Mouse (Mus musculus) cerebellum, postnatal 10 days (tissue): Measurements from ENCODE around the gene Mdm2.
"Not testable (repeated sequence)": the region's sequence is repeated elsewhere in the genome, so short reads cannot be mapped to it uniquely, and the experiment has no call there.

Experiments used
- DNase-seq, 2 experiments: peaks; one replicate each; pipeline ENCODE4 v3.0.0; 2021; ENCODE audit warnings: mixed read lengths in 2 of 2

The Mdm2 gene

GRCm38 (mm10) chr10:117710604-117711141 is at the start of gene Mdm2:
Gene Mdm2, minus strand, starts transcription at chr10:117710758.
- DNase-seq, result peak; percentile 99 to 100

DNA sequence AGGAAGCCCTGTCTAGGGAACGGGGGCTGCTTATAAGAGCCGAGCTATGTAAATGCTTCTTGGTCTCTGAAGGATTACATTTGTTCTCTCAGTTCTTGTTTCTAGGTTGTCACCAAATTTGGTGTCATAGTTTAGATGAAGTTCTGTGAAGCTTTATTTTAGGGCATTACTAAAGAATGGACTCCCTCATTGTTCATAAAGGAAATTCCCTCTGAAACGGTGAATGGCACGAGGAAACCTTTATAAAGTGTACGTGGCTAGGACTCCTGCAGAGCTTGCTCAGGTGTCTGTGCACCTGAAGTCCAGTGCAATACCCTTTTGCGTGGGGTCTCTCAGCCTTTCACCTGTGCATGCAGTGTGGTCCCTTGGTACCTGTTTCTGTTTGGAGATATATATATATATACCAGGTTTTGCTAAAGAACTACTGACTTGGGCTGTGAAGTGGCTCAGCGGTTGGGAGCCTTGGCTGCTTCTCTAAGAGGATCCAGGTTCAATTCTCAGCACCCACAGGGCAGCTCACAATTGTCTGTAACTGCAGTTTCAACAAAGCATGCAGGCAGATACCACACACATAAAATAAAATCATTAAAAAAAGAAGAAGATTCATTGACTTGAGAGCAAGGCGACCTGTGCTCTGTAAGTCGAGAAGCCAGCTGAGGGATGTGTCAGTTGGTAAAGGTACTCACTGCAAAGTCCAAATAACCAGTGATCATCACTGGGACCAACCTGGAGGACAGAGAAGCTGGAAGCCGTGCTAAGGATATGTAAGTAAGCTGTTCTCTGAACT is 49.5 kb upstream of the Mdm2 start:
- no peak for DNase-seq

DNA sequence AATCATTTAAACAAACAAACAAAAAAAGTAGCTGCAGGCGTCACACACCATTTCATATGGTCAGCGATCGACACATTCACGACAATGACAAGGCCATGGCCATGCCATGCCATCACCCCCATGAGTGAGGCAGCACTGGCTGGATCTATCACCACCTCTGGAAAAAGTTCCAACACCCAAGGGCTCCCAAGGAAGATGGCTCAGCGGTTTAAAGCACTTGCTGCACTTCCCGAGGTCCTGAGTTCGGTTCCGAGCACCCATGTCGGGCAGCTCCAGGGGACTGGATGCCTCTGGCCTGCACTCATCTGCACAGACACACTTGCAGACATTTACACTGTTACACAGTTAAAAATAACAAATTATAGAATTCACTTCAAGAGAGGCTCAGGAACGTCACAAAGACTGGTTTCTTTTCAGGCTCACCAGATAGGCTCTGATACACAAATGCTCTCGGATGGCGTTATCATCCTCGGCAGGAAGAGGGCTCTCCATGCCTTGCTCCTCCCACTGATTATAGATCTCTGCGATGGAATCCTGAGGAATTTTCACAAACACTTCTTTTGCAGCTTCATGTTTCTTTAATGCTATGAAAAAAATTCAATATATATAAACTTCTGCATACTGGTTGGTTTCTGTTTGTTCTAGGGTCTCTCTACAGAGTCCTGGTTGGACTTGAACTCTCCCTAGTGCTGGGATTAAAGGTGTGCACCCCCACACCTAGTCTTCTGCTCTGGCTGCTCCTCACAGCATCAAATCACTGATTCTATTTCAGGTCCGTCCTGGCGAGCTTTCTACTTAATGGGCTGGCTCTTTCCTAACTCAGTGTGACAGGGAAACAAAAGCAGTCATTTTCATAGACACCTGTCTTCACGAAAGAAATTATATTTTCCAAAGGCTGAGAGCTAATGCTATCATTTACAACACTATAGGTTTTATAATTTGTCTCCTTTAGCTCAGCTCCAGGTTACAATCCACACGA is 48.5 kb upstream of the Mdm2 start:
- no peak for DNase-seq

- not testable (repeated sequence) for DNase-seq
These were observed 47.8 kb upstream of the Mdm2 start for GRCm38 (mm10) chr10:117758344-117758743.

DNA sequence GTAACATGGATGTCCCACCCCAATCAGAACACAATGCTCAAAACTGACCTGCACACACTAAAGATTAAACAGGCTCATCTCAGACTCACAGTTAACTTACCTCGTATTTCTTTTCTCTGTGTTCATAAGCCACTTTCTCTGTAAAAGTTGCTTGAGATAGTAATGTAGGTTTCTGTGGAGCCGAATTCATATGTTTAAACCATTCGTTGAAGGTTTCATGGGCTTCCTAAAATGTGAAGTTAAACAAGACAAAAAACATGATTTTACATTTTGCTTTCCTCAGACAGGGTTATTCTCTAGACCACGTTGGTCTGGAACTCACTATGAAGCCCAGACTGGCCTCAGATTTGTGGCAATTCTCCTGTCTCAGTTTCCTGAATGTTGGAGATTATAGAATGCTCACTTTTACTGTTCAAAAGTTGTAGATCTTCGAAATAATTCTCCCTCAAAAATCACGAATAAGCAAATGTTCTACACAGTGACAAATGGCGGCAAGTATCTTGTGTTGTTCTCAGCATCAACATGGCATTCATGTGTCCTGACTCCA is 47.3 kb upstream of the Mdm2 start:
- DNase-seq, result no peak

- DNase-seq, result no peak
These were observed 46.7 kb upstream of the Mdm2 start for GRCm38 (mm10) chr10:117757259-117757658.

DNA sequence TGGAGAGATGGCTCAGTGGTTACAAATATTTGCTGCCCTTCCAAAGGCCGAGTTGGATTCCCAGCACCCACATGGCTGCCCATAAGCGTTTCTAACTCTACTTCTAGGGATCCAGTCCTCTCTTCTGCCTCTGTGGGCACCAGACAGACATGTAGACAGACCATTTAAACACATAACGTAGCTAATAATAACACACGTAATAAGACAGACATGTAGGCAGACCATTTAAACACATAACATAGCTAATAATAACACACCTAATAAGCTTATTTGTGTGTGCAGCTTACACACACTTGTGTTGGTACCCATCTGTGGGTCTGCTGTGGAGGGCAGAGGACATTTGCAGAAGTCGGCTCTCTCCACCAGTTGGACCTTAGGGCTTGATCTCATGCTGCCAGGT is 46.2 kb upstream of the Mdm2 start:
- DNase-seq, result no peak

DNA sequence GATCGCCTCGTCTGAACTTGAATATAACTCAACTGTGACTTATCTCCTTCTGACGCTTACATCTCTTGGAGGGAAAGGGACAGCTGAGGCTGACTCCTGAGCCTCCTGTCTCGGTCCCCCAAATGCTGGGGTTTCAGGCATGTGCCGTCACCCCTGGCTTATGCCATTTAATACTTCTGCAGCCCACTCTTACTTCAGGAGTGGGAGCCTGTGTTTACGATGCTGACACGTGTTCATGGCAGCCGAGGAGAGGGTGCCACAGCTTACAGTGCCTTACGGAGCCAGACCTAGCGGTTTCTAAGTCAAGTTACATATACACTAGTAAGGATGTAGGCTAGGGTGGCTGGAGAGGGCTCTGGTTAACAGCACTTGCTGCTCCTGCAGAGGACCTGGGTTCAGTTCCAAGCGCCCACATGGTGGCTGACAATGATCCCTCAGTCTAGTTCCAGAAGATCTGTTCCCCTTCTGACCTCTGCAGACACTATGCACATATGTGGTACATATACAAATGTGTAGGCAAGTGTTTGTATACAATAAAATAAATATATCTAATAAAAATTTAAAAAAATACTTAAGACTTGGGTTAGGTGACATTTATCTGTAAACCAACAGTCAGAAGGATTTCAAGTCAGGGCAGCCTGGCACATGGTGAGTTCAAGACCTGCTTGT is 45.4 kb upstream of the Mdm2 start:
- no peak for DNase-seq

- DNase-seq, result no peak
These were observed 44.7 kb upstream of the Mdm2 start for GRCm38 (mm10) chr10:117755086-117755798.

DNA sequence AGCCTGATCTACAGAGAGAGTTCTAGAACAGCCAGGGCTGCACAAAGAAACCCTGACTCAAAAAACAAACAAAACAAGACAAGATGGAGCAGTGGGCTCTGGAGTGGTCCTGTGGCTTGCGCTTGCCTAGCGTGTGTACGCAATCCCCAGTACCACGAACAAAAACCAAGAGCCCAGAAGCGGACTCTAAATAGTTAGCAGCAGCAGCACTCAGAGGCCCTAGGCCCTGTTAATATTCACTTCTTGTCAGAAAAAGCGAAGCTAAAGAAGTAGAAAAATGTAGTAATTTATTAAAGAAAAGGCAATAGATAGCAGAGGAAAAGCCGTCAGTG is 44.0 kb upstream of the Mdm2 start:
- DNase-seq, result no peak

DNA sequence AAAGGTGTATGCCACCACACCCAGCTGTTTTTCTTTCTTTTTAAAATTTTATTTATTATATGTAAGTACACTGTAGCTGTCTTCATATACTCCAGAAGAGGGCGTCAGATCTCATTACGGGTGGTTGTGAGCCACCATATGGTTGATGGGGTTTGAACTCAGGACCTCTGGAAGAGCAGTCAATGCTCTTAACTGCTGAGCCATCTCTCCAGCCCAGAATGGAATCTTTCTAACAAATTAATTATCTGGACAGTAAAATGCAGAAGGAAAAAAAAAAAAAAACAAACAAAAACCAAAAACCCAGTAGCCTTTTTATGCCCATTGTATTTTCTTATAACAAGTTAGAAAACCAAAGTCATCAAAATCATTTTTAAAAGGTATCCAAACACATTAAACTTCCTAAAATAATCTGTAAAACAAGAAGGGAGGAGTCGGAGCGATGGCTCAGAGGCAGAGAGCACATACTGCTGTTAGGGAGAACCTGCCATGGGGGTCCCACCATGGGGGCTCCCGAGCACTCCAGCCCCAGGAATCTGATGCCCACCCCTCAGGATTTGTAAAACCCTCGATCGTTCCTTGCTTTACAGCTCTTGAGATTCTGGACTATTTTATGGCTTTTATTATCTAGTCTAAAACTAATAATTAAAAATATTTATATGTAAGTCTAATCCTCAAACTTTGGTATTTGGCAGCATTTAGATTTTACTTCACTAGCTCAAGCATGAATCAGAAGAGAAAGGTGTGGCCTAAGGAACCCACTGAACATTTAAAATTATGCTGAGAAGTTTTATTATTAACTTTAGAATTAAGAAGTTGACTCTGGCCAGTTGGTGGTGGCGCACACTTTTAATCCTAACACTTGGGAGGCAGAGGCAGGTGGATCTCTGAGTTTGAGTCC is 43.4 kb upstream of the Mdm2 start:
- no peak for DNase-seq

DNA sequence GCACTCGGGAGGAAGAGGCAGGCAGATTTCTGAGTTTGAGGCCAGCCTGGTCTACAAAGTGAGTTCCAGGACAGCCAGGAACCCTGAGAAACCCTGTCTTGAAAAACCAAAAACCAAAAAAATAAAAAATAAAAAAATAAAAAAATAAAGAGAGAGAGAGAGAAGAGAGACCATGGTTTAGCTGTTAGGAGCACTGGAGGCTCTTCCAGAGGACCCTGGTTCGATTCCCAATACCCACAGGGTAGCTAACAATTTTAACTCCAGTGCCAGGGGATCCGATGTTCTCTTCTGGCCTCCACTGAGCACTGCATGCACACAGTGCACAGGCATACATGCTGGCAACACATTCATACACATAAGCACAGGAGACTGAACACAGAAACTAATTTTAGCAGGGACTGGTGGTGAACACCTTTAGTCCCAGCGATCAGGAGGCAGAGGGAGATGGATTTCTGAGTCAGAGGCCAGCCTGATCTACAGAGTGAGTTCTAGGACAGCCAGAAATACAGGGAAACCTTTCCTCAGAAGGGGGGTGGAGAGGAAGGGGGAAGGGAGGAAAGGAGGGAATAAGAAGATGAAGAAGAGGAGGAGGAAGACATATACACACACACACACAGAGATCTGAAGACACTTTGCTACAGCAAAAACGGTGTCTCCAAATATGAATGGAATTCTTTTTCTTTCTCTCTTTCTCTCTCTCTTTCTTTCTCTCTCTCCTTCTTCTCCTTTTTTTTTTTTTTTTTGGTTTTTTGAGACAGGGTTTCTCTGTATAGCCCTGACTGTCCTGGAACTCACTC is 42.5 kb upstream of the Mdm2 start:
- no peak for DNase-seq

- DNase-seq, result no peak
These were observed 41.8 kb upstream of the Mdm2 start for GRCm38 (mm10) chr10:117752304-117752821.

DNA sequence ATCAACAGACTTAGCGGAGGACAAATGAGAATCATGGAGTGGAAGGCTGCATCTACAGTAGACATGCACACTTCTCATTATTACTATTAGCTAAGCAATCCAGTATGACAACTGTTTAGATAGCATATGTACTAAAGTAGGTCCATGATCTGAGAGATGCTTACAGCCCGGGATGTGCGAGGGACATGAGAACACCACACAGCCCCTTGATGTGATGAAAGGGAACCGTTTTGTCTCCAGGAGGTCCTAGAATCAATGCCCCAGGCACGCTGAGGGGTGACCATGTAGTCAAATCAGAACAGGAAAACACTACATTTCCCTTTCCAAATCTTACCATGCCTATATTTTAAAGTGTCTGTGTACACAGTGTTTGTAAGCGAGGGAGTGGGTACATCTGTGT is 41.2 kb upstream of the Mdm2 start:
- no peak for DNase-seq

- DNase-seq, result no peak
These were observed 40.7 kb upstream of the Mdm2 start for GRCm38 (mm10) chr10:117751282-117751610.

GRCm38 (mm10) chr10:117750529-117751281 is 40.1 kb upstream of the Mdm2 start:
- DNase-seq, result no peak

DNA sequence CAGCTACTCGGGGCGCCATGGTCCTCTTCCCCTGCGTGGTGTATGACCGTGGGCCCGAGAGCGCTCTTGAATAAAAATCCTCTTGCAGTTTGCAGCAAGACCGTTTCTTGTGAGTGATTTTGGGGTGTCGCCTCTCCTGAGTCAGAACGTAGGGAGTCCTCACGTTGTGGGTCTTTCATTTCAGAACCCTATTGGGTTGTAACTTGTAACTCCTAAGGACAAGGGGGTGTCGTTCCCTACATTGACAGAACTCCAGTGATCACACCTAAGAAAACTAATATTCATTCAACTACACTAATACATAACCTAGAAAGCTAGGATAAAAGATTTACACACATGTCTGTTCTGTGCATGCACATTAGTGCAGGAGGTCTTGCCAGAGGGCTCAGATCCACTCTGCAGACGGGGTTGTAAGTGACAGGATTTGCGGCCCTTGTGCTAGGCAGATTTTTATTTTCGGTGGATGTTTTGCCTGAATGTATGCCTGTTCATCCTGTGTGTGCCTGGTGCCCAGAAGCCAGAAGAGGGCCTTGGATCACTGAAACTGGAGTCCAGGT is 39.3 kb upstream of the Mdm2 start:
- no peak for DNase-seq

DNA sequence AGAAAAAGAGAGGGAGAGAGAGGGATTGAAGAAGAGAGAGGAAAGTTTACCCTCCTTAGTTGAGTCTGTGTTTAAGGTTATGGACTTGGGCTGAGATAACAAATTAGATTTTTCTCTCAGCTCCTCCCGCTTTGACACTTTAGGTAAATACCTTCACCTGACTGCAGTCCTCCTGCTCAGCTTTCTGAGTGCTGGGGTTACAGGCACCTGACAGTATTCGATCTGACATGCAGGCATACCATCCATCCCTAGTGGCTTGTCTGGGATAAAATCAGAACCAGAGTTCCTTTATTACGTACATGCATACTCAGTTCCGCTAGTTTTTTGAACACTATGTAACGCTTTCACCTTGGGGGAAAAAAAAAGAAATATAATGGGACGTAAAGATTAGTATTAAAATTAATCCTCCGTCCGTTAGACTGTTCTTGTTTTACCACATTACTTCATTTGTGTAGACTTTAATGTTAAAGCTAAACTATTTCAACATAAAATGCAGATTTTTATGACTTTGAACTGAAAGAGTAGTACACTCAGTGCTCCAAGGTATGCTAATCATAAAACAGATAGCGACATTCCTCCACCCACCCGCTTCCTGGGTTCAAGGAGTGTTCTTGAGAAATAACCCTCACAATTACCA is 38.6 kb upstream of the Mdm2 start:
- DNase-seq, result no peak
